Mouse (Mus musculus): ENCODE data around the gene Pramel4. TPM values are rescaled to one million over a fixed set of nuclear protein-coding genes. Genes with fewer than 3 reads are reported as not detected.
"Not testable (repeated sequence)": the region's sequence is repeated elsewhere in the genome, so short reads cannot be mapped to it uniquely, and the experiment has no call there.

The Pramel4 gene
- not detected in 2 replicates for polyA plus RNA-seq (2015; fragmentation: Nextera tagmentation; extraction: Ambion mirVana)

DNA sequence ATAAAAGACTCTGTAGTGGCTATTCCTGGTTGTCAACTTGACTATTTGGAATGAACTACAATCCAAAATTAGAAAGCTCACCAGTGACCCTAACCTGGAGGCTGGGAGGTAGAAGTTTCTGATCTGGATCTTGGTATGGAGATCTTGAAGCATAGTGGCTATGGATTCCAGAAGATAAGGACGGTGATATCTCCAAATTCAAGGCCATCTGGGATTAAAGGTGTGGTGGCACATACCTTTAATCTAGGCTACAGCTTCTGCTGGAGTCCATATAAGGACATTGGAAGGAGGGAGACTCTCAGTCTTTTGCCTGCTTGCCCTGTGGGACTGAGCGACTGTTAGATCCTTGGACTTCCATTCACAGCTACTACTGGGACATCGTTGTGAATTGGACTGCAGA, at the start of gene Pramel4:
Gene Pramel4 (plus strand): TSS at position 301 of the 400 bp plus-strand sequence.
- not testable (repeated sequence) for H3K4me1 ChIP-seq (replicated peaks); H3K27me3 ChIP-seq; H3K4me3 ChIP-seq; H3K9me3 ChIP-seq (replicated peaks); H3K27ac ChIP-seq; H3K9ac ChIP-seq; H3K4me2 ChIP-seq; ATAC-seq (replicated peaks; ENCODE audit: insufficient number of reproducible peaks, insufficient read depth, low FRiP score, low read depth); H3K36me3 ChIP-seq
- WGBS = 80% methylated on average over 3 of the region's 3 CpGs

DNA sequence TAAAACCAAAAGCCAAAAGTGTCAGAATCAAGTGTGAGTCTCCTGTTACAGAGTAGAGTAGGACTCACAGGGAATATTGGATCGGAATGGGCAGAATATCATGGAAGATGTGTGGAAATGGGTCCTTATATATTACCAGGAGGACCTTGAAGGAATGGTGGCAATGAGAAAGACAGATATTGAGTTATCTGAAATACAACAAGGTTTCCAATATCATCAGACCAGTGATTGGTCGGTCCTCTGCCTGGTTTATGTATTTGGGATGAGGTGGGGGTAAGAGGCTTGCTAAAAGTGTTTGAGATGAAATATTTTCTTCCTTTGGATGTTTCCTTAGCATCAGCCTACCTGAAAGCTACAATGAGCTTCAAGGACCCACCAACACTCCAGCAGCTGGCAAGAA, 47.2 kb downstream of the Pramel4 start, which contains the start of gene Gm13102:
Gene Gm13102 (plus strand): TSS at position 301 of the 400 bp plus-strand sequence.
- ATAC-seq (replicated peaks; ENCODE audit: insufficient number of reproducible peaks, insufficient read depth, low FRiP score, low read depth); H3K27ac ChIP-seq; H3K4me3 ChIP-seq; H3K9me3 ChIP-seq (replicated peaks); H3K36me3 ChIP-seq; H3K9ac ChIP-seq; H3K27me3 ChIP-seq; H3K4me2 ChIP-seq; H3K4me1 ChIP-seq (replicated peaks): not testable (repeated sequence)
- WGBS = no CpG with 5 or more reads among the region's 2 CpGs

Other genes with a start within 250 kb of the Pramel4 start
- gene Gm13084, start 243.0 kb upstream of the Pramel4 start, polyA plus RNA-seq (2015; fragmentation: Nextera tagmentation; extraction: Ambion mirVana) = not detected in 2 replicates
- not detected in 2 replicates for gene Gm13103, start 212.6 kb upstream of the Pramel4 start, polyA plus RNA-seq (2015; fragmentation: Nextera tagmentation; extraction: Ambion mirVana)
- gene Pramef6, start 158.7 kb upstream of the Pramel4 start, polyA plus RNA-seq (2015; fragmentation: Nextera tagmentation; extraction: Ambion mirVana) = not detected in 2 replicates
- gene Pramef25, start 108.1 kb upstream of the Pramel4 start, polyA plus RNA-seq (2015; fragmentation: Nextera tagmentation; extraction: Ambion mirVana) = not detected in 2 replicates
- not detected in 2 replicates for gene Gm13101, start 92.2 kb upstream of the Pramel4 start, polyA plus RNA-seq (2015; fragmentation: Nextera tagmentation; extraction: Ambion mirVana)
- gene Pramef17, start 64.8 kb upstream of the Pramel4 start, polyA plus RNA-seq (2015; fragmentation: Nextera tagmentation; extraction: Ambion mirVana) = not detected in 2 replicates
- gene Gm13102, start 47.3 kb downstream of the Pramel4 start, polyA plus RNA-seq (2015; fragmentation: Nextera tagmentation; extraction: Ambion mirVana) = not detected in 2 replicates
- not detected in 2 replicates for gene Oog3, start 103.5 kb downstream of the Pramel4 start, polyA plus RNA-seq (2015; fragmentation: Nextera tagmentation; extraction: Ambion mirVana)
- not detected in 2 replicates for gene Oog2, start 131.6 kb downstream of the Pramel4 start, polyA plus RNA-seq (2015; fragmentation: Nextera tagmentation; extraction: Ambion mirVana)
- not detected in 2 replicates for gene C87977, start 154.2 kb downstream of the Pramel4 start, polyA plus RNA-seq (2015; fragmentation: Nextera tagmentation; extraction: Ambion mirVana)
- not detected in 2 replicates for gene Pramel5, start 221.4 kb downstream of the Pramel4 start, polyA plus RNA-seq (2015; fragmentation: Nextera tagmentation; extraction: Ambion mirVana)